Mouse (Mus musculus) small intestine, adult 2 months (tissue): ENCODE measurements around the gene Tmem62. TPM values are rescaled to one million over a fixed set of nuclear protein-coding genes. Genes with fewer than 3 reads are reported as not detected.
"Not testable (repeated sequence)": the region's sequence is repeated elsewhere in the genome, so short reads cannot be mapped to it uniquely, and the experiment has no call there.

Experiments
- H3K27ac ChIP-seq: fragments of 200-500 bp; 2 replicates; pipeline ENCODE4 v1.5.1; 2012; ENCODE audit warnings: low read depth, low read length, control low read depth, inconsistent platforms; ENCODE audit not compliant: insufficient read depth
- H3K27me3 ChIP-seq: fragments of 200-500 bp; 2 replicates; pipeline ENCODE4 v1.6.1; 2012; ENCODE audit warnings: mild to moderate bottlenecking, moderate library complexity, low read length, inconsistent platforms; ENCODE audit not compliant: control insufficient read depth, insufficient read depth
- H3K36me3 ChIP-seq: fragments of 200-500 bp; 2 replicates; pipeline ENCODE4 v1.6.1; 2012; ENCODE audit warnings: mild to moderate bottlenecking, low read length, control low read depth, inconsistent platforms; ENCODE audit not compliant: control insufficient read depth, insufficient read depth
- H3K4me1 ChIP-seq: fragments of 200-500 bp; 2 replicates; pipeline ENCODE4 v1.6.1; 2012; ENCODE audit warnings: low read length, inconsistent platforms, mixed read lengths; ENCODE audit not compliant: control insufficient read depth, insufficient read depth, insufficient read length
- H3K4me3 ChIP-seq: fragments of 200-500 bp; 2 replicates; pipeline ENCODE4 v1.5.1; 2012; ENCODE audit warnings: low read depth, mild to moderate bottlenecking, control low read depth, inconsistent platforms, low read length, moderate library complexity
- CTCF ChIP-seq: fragments of 200-500 bp; IDR thresholded peaks from 2 replicates; pipeline ENCODE4 v1.5.1; 2012; ENCODE audit warnings: low read depth, mild to moderate bottlenecking, control low read depth, inconsistent platforms, low read length, moderate library complexity, mixed read lengths; ENCODE audit not compliant: insufficient replicate concordance, insufficient read length; ENCODE audit errors: extremely low read depth
- POLR2A ChIP-seq: fragments of 200-500 bp; IDR thresholded peaks from 2 replicates; pipeline ENCODE4 v1.6.1; 2012; ENCODE audit warnings: low read depth, mild to moderate bottlenecking, control low read depth, inconsistent platforms, low read length, moderate library complexity
- WGBS: fragments of 180-500 bp; shearing (Covaris S2); methylation state at CpG from one replicate; pipeline ENCODE4 v1.1.7; 2018; 5-methylcytosine and 5-hydroxymethylcytosine counted together
- polyA plus RNA-seq: library from polyadenylated mRNA; depleted of rRNA; stranded (reverse); fragments of >200 nt; gene quantifications from 2 replicates; pipeline ENCODE4 v1.2.3, GENCODE M21; 2012

The Tmem62 gene
- polyA plus RNA-seq, 1 experiment = 5.1 TPM

DNA sequence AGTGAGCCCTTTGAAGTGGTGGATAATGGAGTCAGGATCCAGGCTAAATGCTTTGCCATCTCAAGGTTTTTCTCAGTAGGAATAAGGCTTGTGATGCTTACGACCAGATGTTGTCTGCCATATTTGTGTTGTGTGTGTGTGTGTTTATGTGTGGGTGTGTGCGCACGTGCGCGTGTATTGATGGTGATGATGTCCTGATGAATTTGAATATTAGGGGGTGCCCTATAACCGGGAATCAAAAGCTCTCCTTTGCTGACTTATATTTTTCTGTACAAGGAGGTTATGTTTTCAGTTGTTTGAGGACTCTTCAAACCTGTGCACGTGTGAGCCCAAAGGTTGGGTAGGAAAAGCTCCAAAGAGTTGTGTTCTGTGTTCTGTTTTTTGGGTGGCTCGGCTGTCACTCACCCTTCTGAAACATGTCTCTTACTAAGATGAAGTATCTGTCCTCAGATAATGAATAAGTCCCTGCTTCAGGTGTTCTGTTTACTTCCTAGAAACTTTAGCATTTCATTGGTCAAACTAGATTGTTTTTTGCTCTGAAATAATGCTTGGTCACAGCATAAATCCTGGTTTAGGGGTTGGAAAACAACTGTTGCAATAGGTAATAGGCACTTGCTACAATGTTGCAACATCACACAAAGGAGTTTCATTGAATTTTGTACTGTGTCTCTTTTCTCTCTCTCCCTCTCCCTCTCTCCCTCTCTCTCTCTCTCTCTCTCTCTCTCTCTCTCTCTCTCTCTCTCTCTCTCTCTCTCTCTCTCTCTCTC lies 1.3 kb downstream of the Tmem62 start:
- WGBS = 83% methylated on average over 8 of the region's 8 CpGs
- H3K36me3 ChIP-seq = no peaks in the 10 kb centered on the region
- TF ChIP-seq POLR2A = no peak
- TF ChIP-seq CTCF = no peak
- no peaks in the 10 kb centered on the region for H3K27me3 ChIP-seq
- H3K4me1 ChIP-seq = peaks cover 3% of the 10 kb centered on the region; the same call in 1 of the 2 replicates
- peak overlapping the region; percentile 79 for H3K4me3 ChIP-seq
- no peak overlapping the region for H3K27ac ChIP-seq

- Histone ChIP-seq H3K4me1 (peaks cover 3% of the 10 kb centered on the region; the same call in 1 of the 2 replicates), H3K27ac (no peak overlapping the region), H3K36me3 (no peaks in the 10 kb centered on the region), H3K4me3 (no peak overlapping the region), H3K27me3 (no peaks in the 10 kb centered on the region)
- WGBS = 68% methylated on average over 2 of the region's 2 CpGs
- TF ChIP-seq POLR2A (no peak), CTCF (no peak)
Observed at GRCm38 (mm10) chr2:120978693-120979037, 1.8 kb downstream of the Tmem62 start.

DNA sequence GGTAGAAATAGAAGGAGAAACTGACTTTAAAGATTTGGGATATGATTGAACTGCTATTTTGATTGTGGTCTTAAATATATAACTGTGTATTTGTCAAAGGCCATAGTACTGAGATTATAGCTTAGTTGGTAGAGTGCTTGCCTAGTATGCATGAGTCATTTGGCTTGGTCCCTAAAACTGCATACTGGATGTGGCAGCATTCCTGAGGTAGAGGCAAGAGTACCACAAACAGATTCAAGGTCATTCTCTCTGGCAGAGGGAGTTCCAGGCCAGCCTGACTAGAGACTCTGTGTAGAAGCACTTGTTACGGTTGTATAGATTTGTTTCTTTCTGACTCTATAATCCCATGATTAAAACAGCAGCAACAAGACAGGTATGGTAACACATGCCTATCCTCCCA lies 3.0 kb downstream of the Tmem62 start:
- no peak overlapping the region for H3K27ac ChIP-seq
- TF ChIP-seq CTCF = no peak
- H3K4me3 ChIP-seq = no peak overlapping the region
- 88% methylated on average over 1 of the region's 1 CpGs for WGBS
- H3K36me3 ChIP-seq = no peaks in the 10 kb centered on the region
- no peaks in the 10 kb centered on the region for H3K27me3 ChIP-seq
- peaks cover 3% of the 10 kb centered on the region; the same call in 1 of the 2 replicates for H3K4me1 ChIP-seq

GRCm38 (mm10) chr2:120980861-120981260 lies 4.0 kb downstream of the Tmem62 start:
- H3K27ac ChIP-seq = no peak overlapping the region
- WGBS = 30% methylated on average over 2 of the region's 2 CpGs

GRCm38 (mm10) chr2:120983611-120984010 lies 6.8 kb downstream of the Tmem62 start:
- Histone ChIP-seq H3K27me3 (no peaks in the 10 kb centered on the region), H3K4me3 (no peak overlapping the region), H3K27ac (no peak overlapping the region), H3K36me3 (0 out of 2 replicates have a peak, but pooled peaks cover 1% of the 10 kb centered on the region), H3K4me1 (no peaks in the 10 kb centered on the region)
- TF ChIP-seq POLR2A (no peak), CTCF (no peak)
- WGBS = 85% methylated on average over 2 of the region's 2 CpGs

More at GRCm38 (mm10) chr2:120980861-120981260, 4.0 kb downstream of the Tmem62 start:
- Histone ChIP-seq H3K4me3 (no peak overlapping the region), H3K4me1 (peaks cover 3% of the 10 kb centered on the region; the same call in 1 of the 2 replicates), H3K27me3 (no peaks in the 10 kb centered on the region), H3K36me3 (no peaks in the 10 kb centered on the region)
- TF ChIP-seq CTCF (no peak), POLR2A (no peak)

DNA sequence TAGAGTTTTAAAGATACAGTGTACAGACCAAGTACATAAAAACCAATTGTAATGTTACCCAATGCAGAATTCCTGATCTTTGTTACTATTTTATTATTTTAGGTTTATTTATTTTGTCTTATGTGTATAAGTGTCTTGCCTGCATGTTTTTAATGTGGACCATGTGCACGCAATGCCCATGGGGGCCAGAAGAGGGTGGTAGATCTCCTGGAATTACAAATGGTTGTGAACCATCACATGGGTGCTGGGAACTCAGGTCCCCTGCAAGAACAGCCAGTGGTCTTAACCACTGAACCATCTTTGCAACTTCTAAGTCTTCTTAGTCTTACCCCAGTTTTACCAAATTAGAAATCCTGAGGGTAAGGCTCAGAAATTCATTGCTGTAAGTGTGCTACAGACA lies 8.4 kb downstream of the Tmem62 start:
- Histone ChIP-seq H3K36me3 (peaks cover 1% of the 10 kb centered on the region; the same call in 1 of the 2 replicates), H3K4me3 (no peak overlapping the region), H3K27me3 (no peaks in the 10 kb centered on the region), H3K4me1 (no peaks in the 10 kb centered on the region), H3K27ac (no peak overlapping the region)
- WGBS = 97% methylated on average over 1 of the region's 1 CpGs
- TF ChIP-seq CTCF (peak; percentile 17; the same call in 1 of the 2 replicates), POLR2A (no peak)

DNA sequence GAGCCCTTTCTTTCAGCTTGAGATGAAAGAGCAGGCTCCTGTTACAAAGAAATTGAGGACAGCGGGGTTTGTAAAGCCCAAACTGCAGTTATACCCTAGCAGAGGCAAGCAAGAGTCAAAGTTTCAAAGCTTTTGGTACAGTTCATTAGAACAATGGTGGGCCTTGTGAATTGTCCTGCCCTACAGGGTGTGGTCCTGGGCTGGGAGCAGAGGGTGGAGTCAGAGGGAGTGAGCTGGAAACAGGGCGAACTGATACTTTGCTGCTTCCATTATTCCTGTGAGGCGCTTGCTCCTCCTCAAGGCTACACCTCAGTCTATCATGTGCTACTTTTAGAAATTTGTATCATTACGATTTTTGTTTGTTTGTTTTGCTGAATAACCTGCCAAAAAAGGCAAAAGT lies 14.4 kb downstream of the Tmem62 start:
- Histone ChIP-seq H3K27ac (no peak overlapping the region), H3K36me3 (peaks cover 5% of the 10 kb centered on the region), H3K27me3 (no peaks in the 10 kb centered on the region), H3K4me3 (no peak overlapping the region), H3K4me1 (no peaks in the 10 kb centered on the region)
- WGBS = 83% methylated on average over 4 of the region's 4 CpGs
- TF ChIP-seq CTCF = no peak
- no peak for TF ChIP-seq POLR2A

DNA sequence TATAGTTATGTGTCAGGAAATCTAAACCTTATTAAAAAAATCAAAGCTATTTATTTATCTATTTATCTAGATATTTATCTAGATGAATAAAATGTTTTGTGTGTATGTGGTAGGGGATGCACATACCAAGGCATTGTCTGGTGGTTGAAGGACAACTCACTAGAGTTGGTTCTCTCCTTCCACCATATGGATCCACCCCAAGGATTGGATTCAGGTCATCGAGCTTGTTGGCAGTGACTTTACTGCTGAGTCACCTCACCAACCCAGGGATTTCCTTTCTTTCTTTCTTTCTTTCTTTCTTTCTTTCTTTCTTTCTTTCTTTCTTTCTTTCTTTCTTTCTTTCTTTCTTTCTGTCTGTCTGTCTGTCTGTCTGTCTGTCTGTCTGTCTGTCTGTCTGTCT lies 19.8 kb downstream of the Tmem62 start:
- 58% methylated on average over 1 of the region's 1 CpGs for WGBS
- H3K4me1 ChIP-seq = not testable (repeated sequence)

More for the DNA sequence above, 19.8 kb downstream of the Tmem62 start:
- H3K36me3 ChIP-seq, H3K27me3 ChIP-seq, H3K4me3 ChIP-seq, H3K27ac ChIP-seq: not testable (repeated sequence)
